Comparison of ENCODE assay signal across 30 mouse cellular contexts in genomic region chr12:8180921-8181320, GRCm38 (mm10). TPM values are rescaled to one million over a fixed set of nuclear protein-coding genes. Genes with fewer than 3 reads are reported as not detected.
DNase-seq lines count a peak whose midpoint lies in the region; ATAC-seq and TF ChIP-seq lines count a peak whose summit lies in the region.
"Had no signal": no experiment of that assay in that cellular context is flagged by ENCODE, and none has a peak within 500 bp of the region (broad histone marks: within the 10 kb centered on the region; RNA-seq: fewer than 3 reads in every experiment).

No protein-coding gene starts in this region.

- WGBS in embryonic facial prominence, embryonic 14.5 days = 26% methylated on average over 6 of the region's 6 CpGs
- 66% methylated on average over 6 of the region's 6 CpGs for WGBS in hindbrain, embryonic 11.5 days

- H3K9me3 ChIP-seq in embryonic facial prominence, embryonic 14.5 days (ENCODE audit: control insufficient read depth, low read length) = no peaks in the 10 kb centered on the region
- no peaks in the 10 kb centered on the region for H3K9me3 ChIP-seq in hindbrain, embryonic 11.5 days (ENCODE audit: control insufficient read depth, low read length)
- H3K9me3 ChIP-seq: embryonic facial prominence, embryonic 13.5 days; forebrain, embryonic 12.5 days; heart, embryonic 13.5 days; hindbrain, embryonic 15.5 days; limb, embryonic 12.5 days; liver, embryonic 15.5 days; megakaryocyte, embryonic 14.5 days; midbrain, embryonic 13.5 days; stomach, embryonic 15.5 days had no signal

- peak; percentile 6 for DNase-seq in embryo, embryonic 10.5 days (ENCODE audit: low spot score)
- no peak for DNase-seq in embryo, embryonic 10 days (ENCODE audit: low spot score)
- DNase-seq in NIH3T3 (ENCODE audit: low read depth) = peak; percentile 27
- DNase-seq in embryonic facial prominence, embryonic 14.5 days (ENCODE audit: low spot score) = peak; percentile 40
- DNase-seq in hindbrain, embryonic 11.5 days (ENCODE audit: low spot score) = no peak
- DNase-seq in thymus, postnatal 25 days = no peak
- DNase-seq: adrenal gland, adult 8-10 months; cerebellum, adult 11 months; cerebellum, adult 9-10 months; forebrain, postnatal 0 days; gastrocnemius, postnatal 10 days; heart, postnatal 10 days; kidney, adult 11 months; kidney, postnatal 14 days; lung, embryonic 14.5 days; lung, postnatal 36 days; right cerebral cortex, postnatal 25 days had no signal

- H3K27me3 ChIP-seq in embryonic facial prominence, embryonic 14.5 days (replicated peaks; ENCODE audit: control insufficient read depth, insufficient read depth, low read length) = no peaks in the 10 kb centered on the region
- no peaks in the 10 kb centered on the region for H3K27me3 ChIP-seq in myocyte (ENCODE audit: control insufficient read depth, insufficient read depth, insufficient read length)
- no peaks in the 10 kb centered on the region for H3K27me3 ChIP-seq in hindbrain, embryonic 11.5 days (ENCODE audit: control insufficient read depth, insufficient read depth, low read length)
- H3K27me3 ChIP-seq: embryonic facial prominence, embryonic 13.5 days; forebrain, embryonic 12.5 days; heart, embryonic 13.5 days; hindbrain, embryonic 15.5 days; limb, embryonic 12.5 days; liver, embryonic 15.5 days; megakaryocyte, embryonic 14.5 days; midbrain, embryonic 13.5 days; stomach, embryonic 15.5 days had no signal

- TF ChIP-seq POLR2A in myocyte (IDR thresholded peaks at IDR 0.05; ENCODE audit: insufficient read length, low read depth) = no peak

- no peaks in the 10 kb centered on the region for H3K36me3 ChIP-seq in embryonic facial prominence, embryonic 14.5 days (ENCODE audit: control insufficient read depth, insufficient read depth, low read length)
- no peaks in the 10 kb centered on the region for H3K36me3 ChIP-seq in myocyte (ENCODE audit: control insufficient read depth, insufficient read depth)
- H3K36me3 ChIP-seq in hindbrain, embryonic 11.5 days (ENCODE audit: control insufficient read depth, insufficient read depth, low read length) = no peaks in the 10 kb centered on the region
- H3K36me3 ChIP-seq: embryonic facial prominence, embryonic 13.5 days; forebrain, embryonic 12.5 days; heart, embryonic 13.5 days; hindbrain, embryonic 15.5 days; limb, embryonic 12.5 days; liver, embryonic 15.5 days; midbrain, embryonic 13.5 days; stomach, embryonic 15.5 days had no signal

- no peak overlapping the region for H3K4me2 ChIP-seq in embryonic facial prominence, embryonic 14.5 days (ENCODE audit: low read depth, low read length)
- peak overlapping the region; percentile 39 for H3K4me2 ChIP-seq in myocyte (ENCODE audit: low read depth)
- H3K4me2 ChIP-seq in hindbrain, embryonic 11.5 days (replicated peaks; ENCODE audit: low read depth, low read length) = no peak overlapping the region
- H3K4me2 ChIP-seq: embryonic facial prominence, embryonic 13.5 days; forebrain, embryonic 12.5 days; heart, embryonic 13.5 days; hindbrain, embryonic 15.5 days; limb, embryonic 12.5 days; liver, embryonic 15.5 days; lung, embryonic 14.5 days; midbrain, embryonic 13.5 days; stomach, embryonic 15.5 days had no signal

- H3K4me1 ChIP-seq in embryonic facial prominence, embryonic 14.5 days (ENCODE audit: control insufficient read depth, insufficient read depth, low read length) = no peaks in the 10 kb centered on the region
- H3K4me1 ChIP-seq in hindbrain, embryonic 11.5 days (replicated peaks; ENCODE audit: control insufficient read depth, insufficient read depth, low read length) = no peaks in the 10 kb centered on the region
- H3K4me1 ChIP-seq: embryonic facial prominence, embryonic 13.5 days; forebrain, embryonic 12.5 days; hindbrain, embryonic 15.5 days; limb, embryonic 12.5 days; liver, embryonic 15.5 days; megakaryocyte, embryonic 14.5 days; midbrain, embryonic 13.5 days; stomach, embryonic 15.5 days had no signal

- no peaks in the 10 kb centered on the region for H3K79me2 ChIP-seq in myocyte (ENCODE audit: control insufficient read depth, insufficient read depth)

- no peak overlapping the region for H3K9ac ChIP-seq in embryonic facial prominence, embryonic 14.5 days (ENCODE audit: low read depth, low read length)
- no peak overlapping the region for H3K9ac ChIP-seq in hindbrain, embryonic 11.5 days (ENCODE audit: low read depth, low read length)
- H3K9ac ChIP-seq: embryonic facial prominence, embryonic 13.5 days; forebrain, embryonic 12.5 days; forebrain, postnatal 0 days; heart, embryonic 13.5 days; hindbrain, embryonic 15.5 days; limb, embryonic 12.5 days; liver, embryonic 15.5 days; lung, embryonic 14.5 days; midbrain, embryonic 13.5 days; stomach, embryonic 15.5 days had no signal

- no peak overlapping the region for H3K27ac ChIP-seq in embryonic facial prominence, embryonic 14.5 days (replicated peaks; ENCODE audit: low read depth, low read length)
- H3K27ac ChIP-seq in hindbrain, embryonic 11.5 days (ENCODE audit: low read depth, low read length) = no peak overlapping the region
- H3K27ac ChIP-seq: embryonic facial prominence, embryonic 13.5 days; forebrain, embryonic 12.5 days; heart, embryonic 13.5 days; hindbrain, embryonic 15.5 days; limb, embryonic 12.5 days; liver, embryonic 15.5 days; midbrain, embryonic 13.5 days; stomach, embryonic 15.5 days had no signal

- no peak overlapping the region for H3ac ChIP-seq in myocyte (ENCODE audit: control insufficient read depth, insufficient read length)

- ATAC-seq in embryonic facial prominence, embryonic 14.5 days (ENCODE audit: low read depth) = no peak
- ATAC-seq in hindbrain, embryonic 11.5 days (ENCODE audit: low FRiP score) = no peak
- ATAC-seq in megakaryocyte, adult 5-6 weeks (ENCODE audit: poor library complexity, severe bottlenecking) = no peak
- ATAC-seq: activated CD4-positive, CD25-positive, alpha-beta regulatory T cell, adult 4 months; forebrain, postnatal 0 days; inflammation-experienced regulatory T-cells, adult 6 months; midbrain, embryonic 13.5 days had no signal

- no peak overlapping the region for H3K4me3 ChIP-seq in embryonic facial prominence, embryonic 14.5 days (ENCODE audit: low read depth, low read length)
- no peak overlapping the region for H3K4me3 ChIP-seq in myocyte
- H3K4me3 ChIP-seq in hindbrain, embryonic 11.5 days (ENCODE audit: low read depth, low read length) = no peak overlapping the region
- H3K4me3 ChIP-seq: embryonic facial prominence, embryonic 13.5 days; forebrain, embryonic 12.5 days; heart, embryonic 13.5 days; hindbrain, embryonic 15.5 days; limb, embryonic 12.5 days; liver, embryonic 15.5 days; megakaryocyte, embryonic 14.5 days; midbrain, embryonic 13.5 days; stomach, embryonic 15.5 days had no signal

TF ChIP-seq in myocyte, 11 proteins besides CTCF, POLR2A, EP300 and RAD21:
- peak; percentile 22 for TF ChIP-seq USF1 (IDR thresholded peaks at IDR 0.05; ENCODE audit: low read depth)
- TF ChIP-seq E2F4 (IDR thresholded peaks at IDR 0.05; ENCODE audit: insufficient read depth) = no peak

RNA-seq across cellular contexts. Expression of gene Ldah, which starts 27.0 kb away (rescaled TPM):
- 41.7 and 46.9 TPM in 2 replicates for polyA plus RNA-seq in embryonic facial prominence, embryonic 14.5 days (2014; fragmentation: Nextera tagmentation; extraction: Ambion mirVana)
- 35.0 TPM for polyA plus RNA-seq in myocyte (2012; fragmentation: generic; extraction: Trizol)
- 69.0 and 82.3 TPM in 2 replicates for polyA plus RNA-seq in hindbrain, embryonic 11.5 days (2014; fragmentation: Nextera tagmentation; extraction: Ambion mirVana)
- total RNA-seq in megakaryocyte, adult 5-6 weeks (2015) = 53.9 and 59.3 TPM in 2 replicates
- 31.9 and 38.2 TPM in 2 replicates for total RNA-seq in megakaryocyte, adult 5-6 weeks (2017)

Comparison
In these comparisons a context has a peak if more than half of its experiments do, and no peak if none do; other contexts are left out.
1. DNase-seq: peak in embryo, embryonic 10.5 days (single experiment), NIH3T3 (single experiment) and embryonic facial prominence, embryonic 14.5 days (single experiment); none in embryo, embryonic 10 days (single experiment), hindbrain, embryonic 11.5 days (single experiment) and thymus, postnatal 25 days (single experiment).